Mouse (Mus musculus): ENCODE results near the gene Gdpgp1.

- TF ChIP-seq CTCF (IDR thresholded peaks at IDR 0.05; ENCODE audit: control insufficient read depth, insufficient read depth, insufficient replicate concordance, low read depth, low read length) (no peak), POLR2A (IDR thresholded peaks at IDR 0.05; ENCODE audit: control insufficient read depth, low read depth, low read length) (peak; percentile 3; the same call in 1 of the 2 replicates)
These were observed 37.1 kb downstream of the Gdpgp1 start for GRCm38 (mm10) chr7:80269751-80270255.
